Mouse (Mus musculus): Measurements from ENCODE around the gene Spag8. TPM values are rescaled to one million over a fixed set of nuclear protein-coding genes. Genes with fewer than 3 reads are reported as not detected.
A peak's percentile ranks its signal among the peaks of the same experiment; 100 is the strongest.

Gene Spag8
- polyA plus RNA-seq, 1 experiment from 2014 or later = 0.30 TPM

GRCm38 (mm10) chr4:43640491-43640890 is 12.9 kb downstream of the Spag8 start:
- Histone ChIP-seq H3K9ac (no peak overlapping the region), H3K4me3 (no peak overlapping the region), H3K4me1 (replicated peaks) (no peaks in the 10 kb centered on the region), H3K27me3 (no peaks in the 10 kb centered on the region), H3K4me2 (no peak overlapping the region), H3K36me3 (peaks cover 6% of the 10 kb centered on the region), H3K9me3 (replicated peaks) (no peaks in the 10 kb centered on the region), H3K27ac (no peak overlapping the region)
- WGBS = 66% methylated on average over 6 of the region's 6 CpGs
- ATAC-seq (replicated peaks; ENCODE audit: insufficient number of reproducible peaks, insufficient read depth, low FRiP score, low read depth) = no peak

GRCm38 (mm10) chr4:43640076-43640475 is 13.3 kb downstream of the Spag8 start:
- H3K27me3 ChIP-seq = no peaks in the 10 kb centered on the region
- H3K9ac ChIP-seq = no peak overlapping the region
- H3K4me3 ChIP-seq = no peak overlapping the region
- H3K36me3 ChIP-seq = peaks cover 6% of the 10 kb centered on the region
- peaks cover 3% of the 10 kb centered on the region for H3K4me1 ChIP-seq (replicated peaks)
- no peaks in the 10 kb centered on the region for H3K9me3 ChIP-seq (replicated peaks)
- H3K27ac ChIP-seq = no peak overlapping the region
- 71% methylated on average over 9 of the region's 9 CpGs for WGBS
- H3K4me2 ChIP-seq = no peak overlapping the region
- no peak for ATAC-seq (replicated peaks; ENCODE audit: insufficient number of reproducible peaks, insufficient read depth, low FRiP score, low read depth)

- peaks cover 7% of the 10 kb centered on the region; the same call in 1 of the 2 replicates for H3K27me3 ChIP-seq
- H3K9me3 ChIP-seq (replicated peaks) = no peaks in the 10 kb centered on the region
- 81% methylated on average over 6 of the region's 6 CpGs for WGBS
- ATAC-seq (replicated peaks; ENCODE audit: insufficient number of reproducible peaks, insufficient read depth, low FRiP score, low read depth) = no peak
- H3K27ac ChIP-seq = no peak overlapping the region
- no peak overlapping the region for H3K9ac ChIP-seq
- peaks cover 28% of the 10 kb centered on the region for H3K4me1 ChIP-seq (replicated peaks)
- H3K36me3 ChIP-seq = no peaks in the 10 kb centered on the region
- H3K4me3 ChIP-seq = no peak overlapping the region
- H3K4me2 ChIP-seq = no peak overlapping the region
Observed at GRCm38 (mm10) chr4:43636751-43637150, 16.6 kb downstream of the Spag8 start.

- no peak overlapping the region for H3K9ac ChIP-seq
- H3K27me3 ChIP-seq = peaks cover 7% of the 10 kb centered on the region; the same call in 1 of the 2 replicates
- WGBS = 86% methylated on average over 7 of the region's 7 CpGs
- no peak for ATAC-seq (replicated peaks; ENCODE audit: insufficient number of reproducible peaks, insufficient read depth, low FRiP score, low read depth)
- no peaks in the 10 kb centered on the region for H3K36me3 ChIP-seq
- H3K9me3 ChIP-seq (replicated peaks) = no peaks in the 10 kb centered on the region
- peaks cover 42% of the 10 kb centered on the region for H3K4me1 ChIP-seq (replicated peaks)
- no peak overlapping the region for H3K4me3 ChIP-seq
- H3K27ac ChIP-seq = no peak overlapping the region
- H3K4me2 ChIP-seq = no peak overlapping the region
Observed at GRCm38 (mm10) chr4:43634621-43635374, 18.6 kb downstream of the Spag8 start.

- Histone ChIP-seq H3K9me3 (replicated peaks) (no peaks in the 10 kb centered on the region), H3K4me2 (no peak overlapping the region), H3K4me3 (no peak overlapping the region), H3K36me3 (no peaks in the 10 kb centered on the region), H3K27me3 (peaks cover 7% of the 10 kb centered on the region; the same call in 1 of the 2 replicates), H3K27ac (no peak overlapping the region), H3K4me1 (replicated peaks) (peaks cover 42% of the 10 kb centered on the region), H3K9ac (no peak overlapping the region)
- no peak for ATAC-seq (replicated peaks; ENCODE audit: insufficient number of reproducible peaks, insufficient read depth, low FRiP score, low read depth)
- 85% methylated on average over 2 of the region's 2 CpGs for WGBS
Observed at GRCm38 (mm10) chr4:43633736-43634135, 19.7 kb downstream of the Spag8 start.

- H3K4me1 ChIP-seq (replicated peaks) = peaks cover 42% of the 10 kb centered on the region
- H3K36me3 ChIP-seq = no peaks in the 10 kb centered on the region
- peak overlapping the region; percentile 95 for H3K4me2 ChIP-seq
- no peak overlapping the region for H3K27ac ChIP-seq
- H3K9ac ChIP-seq = no peak overlapping the region; the same call in 1 of the 2 replicates
- H3K4me3 ChIP-seq = no peak overlapping the region
- peaks cover 7% of the 10 kb centered on the region; the same call in 1 of the 2 replicates for H3K27me3 ChIP-seq
- 85% methylated on average over 8 of the region's 8 CpGs for WGBS
- ATAC-seq (replicated peaks; ENCODE audit: insufficient number of reproducible peaks, insufficient read depth, low FRiP score, low read depth) = no peak
- no peaks in the 10 kb centered on the region for H3K9me3 ChIP-seq (replicated peaks)
Observed at GRCm38 (mm10) chr4:43633296-43633695, 20.1 kb downstream of the Spag8 start.

- no peak for ATAC-seq (replicated peaks; ENCODE audit: insufficient number of reproducible peaks, insufficient read depth, low FRiP score, low read depth)
- H3K27ac ChIP-seq = peak overlapping the region; percentile 83
- WGBS = 46% methylated on average over 42 of the region's 42 CpGs
Observed at GRCm38 (mm10) chr4:43631956-43632920, 21.2 kb downstream of the Spag8 start.

GRCm38 (mm10) chr4:43631046-43631955 is 22.1 kb downstream of the Spag8 start, which contains the start of gene Npr2:
TSS of gene Npr2 (plus strand) at chr4:43631935.
- peak within 1 kb of the TSS; percentile 78 for H3K4me3 ChIP-seq
- H3K9me3 ChIP-seq (replicated peaks) = no peaks in the 10 kb centered on the region
- H3K4me2 ChIP-seq = peak within 1 kb of the TSS; percentile 95
- peak within 1 kb of the TSS; percentile 83 for H3K27ac ChIP-seq
- H3K4me1 ChIP-seq (replicated peaks) = peaks cover 42% of the 10 kb centered on the region
- 3% methylated on average over 44 of the region's 70 CpGs for WGBS
- H3K36me3 ChIP-seq = no peaks in the 10 kb centered on the region
- peak within 1 kb of the TSS; percentile 91 for H3K9ac ChIP-seq
- H3K27me3 ChIP-seq = peaks cover 7% of the 10 kb centered on the region; the same call in 1 of the 2 replicates
- peak; percentile 59 for ATAC-seq (replicated peaks; ENCODE audit: insufficient number of reproducible peaks, insufficient read depth, low FRiP score, low read depth)

More at GRCm38 (mm10) chr4:43631956-43632920, 21.2 kb downstream of the Spag8 start:
- no peaks in the 10 kb centered on the region for H3K9me3 ChIP-seq (replicated peaks)
- H3K4me2 ChIP-seq = peak overlapping the region; percentile 95
- peaks cover 7% of the 10 kb centered on the region; the same call in 1 of the 2 replicates for H3K27me3 ChIP-seq
- H3K4me3 ChIP-seq = peak overlapping the region; percentile 78
- H3K4me1 ChIP-seq (replicated peaks) = peaks cover 42% of the 10 kb centered on the region
- H3K36me3 ChIP-seq = no peaks in the 10 kb centered on the region
- peak overlapping the region; percentile 91 for H3K9ac ChIP-seq

- Histone ChIP-seq H3K27me3 (peaks cover 7% of the 10 kb centered on the region; the same call in 1 of the 2 replicates), H3K4me1 (replicated peaks) (peaks cover 42% of the 10 kb centered on the region), H3K27ac (peak overlapping the region; percentile 83), H3K9ac (no peak overlapping the region), H3K9me3 (replicated peaks) (no peaks in the 10 kb centered on the region), H3K36me3 (no peaks in the 10 kb centered on the region), H3K4me2 (peak overlapping the region; percentile 95), H3K4me3 (peak overlapping the region; percentile 78; the same call in 1 of the 2 replicates)
- ATAC-seq (replicated peaks; ENCODE audit: insufficient number of reproducible peaks, insufficient read depth, low FRiP score, low read depth) = no peak
- WGBS = 38% methylated on average over 5 of the region's 5 CpGs
Observed at GRCm38 (mm10) chr4:43630671-43631045, 22.7 kb downstream of the Spag8 start.

- ATAC-seq (replicated peaks; ENCODE audit: insufficient number of reproducible peaks, insufficient read depth, low FRiP score, low read depth) = peak; percentile 50
- Histone ChIP-seq H3K9me3 (replicated peaks) (0 out of 2 replicates have a peak, but pooled peaks cover under 1% of the 10 kb centered on the region), H3K4me1 (replicated peaks) (peaks cover 40% of the 10 kb centered on the region), H3K4me2 (peak overlapping the region; percentile 49), H3K4me3 (peak overlapping the region; percentile 18; the same call in 1 of the 2 replicates), H3K27ac (peak overlapping the region; percentile 83), H3K36me3 (no peaks in the 10 kb centered on the region), H3K27me3 (peaks cover 7% of the 10 kb centered on the region; the same call in 1 of the 2 replicates), H3K9ac (no peak overlapping the region)
- WGBS = 8% methylated on average over 5 of the region's 5 CpGs
Observed at GRCm38 (mm10) chr4:43630030-43630581, 23.3 kb downstream of the Spag8 start.
